30 mouse cellular contexts compared by ENCODE assay signal in the genomic region with DNA sequence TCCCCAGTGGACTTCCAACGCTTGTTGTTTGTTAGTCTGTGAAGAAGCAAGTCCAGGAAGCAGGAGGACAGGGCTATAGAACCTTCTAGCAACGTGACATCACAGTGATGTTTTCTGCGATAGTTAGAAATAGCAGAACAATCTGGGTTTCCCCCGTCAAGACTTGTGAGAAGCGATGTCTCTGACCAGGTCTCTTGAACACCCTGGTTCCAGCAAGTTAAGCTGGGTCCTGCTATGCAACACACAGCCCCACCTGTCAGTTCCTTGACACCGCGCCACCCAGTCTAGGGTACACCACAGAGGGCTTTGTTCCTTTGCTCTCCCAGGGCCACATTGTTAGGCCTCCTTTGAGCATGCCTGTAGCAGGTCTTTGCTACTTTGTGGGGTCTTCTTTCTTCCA. TPM values are rescaled to one million over a fixed set of nuclear protein-coding genes. Genes with fewer than 3 reads are reported as not detected.
DNase-seq lines count a peak whose midpoint lies in the region; ATAC-seq and TF ChIP-seq lines count a peak whose summit lies in the region.
"Had no signal": no experiment of that assay in that cellular context is flagged by ENCODE, and none has a peak within 500 bp of the region (broad histone marks: within the 10 kb centered on the region; RNA-seq: fewer than 3 reads in every experiment).

No protein-coding gene starts in this region.

- intact Hi-C loops in left cerebral cortex, postnatal 36 days (cut with DNase I): no loop called here

- no peak for DNase-seq in kidney, postnatal 0 days (ENCODE audit: low spot score)
- DNase-seq in kidney, adult 18-20 months: no peak
- DNase-seq in B cell, adult 2 months: peak; percentile 33 to 42
- DNase-seq in thymus, postnatal 4 days: peak; percentile 52
- no peak for DNase-seq in embryo, embryonic 10 days (ENCODE audit: low spot score)
- no peak for DNase-seq in left cerebral cortex, postnatal 36 days (ENCODE audit: low spot score in 2 of 2)
- DNase-seq: adrenal gland, postnatal 36 days; cerebellum, adult 18-20 months; cerebellum, postnatal 10 days; forebrain, postnatal 0 days; heart, adult 2 months; heart, postnatal 10 days; kidney, adult 9 months; kidney, postnatal 25 days; left cerebral cortex, postnatal 4 days; lung, embryonic 14.5 days; lung, postnatal 14 days; right cerebral cortex, postnatal 25 days had no signal

- 89% methylated on average over 7 of the region's 7 CpGs for WGBS in kidney, postnatal 0 days

- H3K4me1 ChIP-seq in kidney, postnatal 0 days (replicated peaks; ENCODE audit: insufficient read depth, low read length): peaks cover 31% of the 10 kb centered on the region

- 0 out of 2 replicates have a peak overlapping the region, but pooled peaks have one; percentile 5 for H3K27ac ChIP-seq in kidney, postnatal 0 days
- H3K27ac ChIP-seq: embryonic facial prominence, embryonic 10.5 days; embryonic facial prominence, embryonic 15.5 days; forebrain, embryonic 12.5 days; heart, adult 2 months; heart, embryonic 13.5 days; hindbrain, postnatal 0 days; intestine, embryonic 15.5 days; limb, embryonic 15.5 days; liver, embryonic 14.5 days; midbrain, embryonic 10.5 days; midbrain, embryonic 15.5 days; neural tube, embryonic 15.5 days had no signal

- no peak for TF ChIP-seq CTCF in kidney, postnatal 0 days (IDR thresholded peaks at IDR 0.05; ENCODE audit: low read depth)

- ATAC-seq in kidney, postnatal 0 days (replicated peaks; ENCODE audit: low FRiP score, low read depth): no peak
- ATAC-seq in neutrophil, adult 5-6 weeks (ENCODE audit: extremely low read depth, insufficient number of reproducible peaks, low FRiP score, poor library complexity, severe bottlenecking): peak; percentile 25; the same call in 1 of the 2 replicates
- ATAC-seq: forebrain, postnatal 0 days; hindbrain, postnatal 0 days; intestine, embryonic 15.5 days; midbrain, embryonic 15.5 days had no signal

- no peak overlapping the region for H3K4me2 ChIP-seq in kidney, postnatal 0 days (ENCODE audit: low read length)
- H3K4me2 ChIP-seq: embryonic facial prominence, embryonic 15.5 days; forebrain, embryonic 12.5 days; heart, embryonic 13.5 days; intestine, embryonic 15.5 days; limb, embryonic 15.5 days; lung, embryonic 14.5 days; midbrain, embryonic 15.5 days; neural tube, embryonic 15.5 days had no signal

- no peaks in the 10 kb centered on the region for H3K9me3 ChIP-seq in kidney, postnatal 0 days (replicated peaks; ENCODE audit: low read length)
- H3K9me3 ChIP-seq: embryonic facial prominence, embryonic 10.5 days; embryonic facial prominence, embryonic 15.5 days; forebrain, embryonic 12.5 days; heart, embryonic 13.5 days; intestine, embryonic 15.5 days; limb, embryonic 15.5 days; midbrain, embryonic 10.5 days; midbrain, embryonic 15.5 days; neural tube, embryonic 15.5 days had no signal

- H3K36me3 ChIP-seq in kidney, postnatal 0 days (ENCODE audit: insufficient read depth, low read length): no peaks in the 10 kb centered on the region
- H3K36me3 ChIP-seq: embryonic facial prominence, embryonic 15.5 days; forebrain, embryonic 12.5 days; heart, embryonic 13.5 days; intestine, embryonic 15.5 days; limb, embryonic 15.5 days; midbrain, embryonic 15.5 days; neural tube, embryonic 15.5 days had no signal

- no peaks in the 10 kb centered on the region for H3K27me3 ChIP-seq in kidney, postnatal 0 days (ENCODE audit: insufficient read depth, low read length)
- H3K27me3 ChIP-seq: embryonic facial prominence, embryonic 15.5 days; forebrain, embryonic 12.5 days; heart, embryonic 13.5 days; intestine, embryonic 15.5 days; limb, embryonic 15.5 days; midbrain, embryonic 15.5 days; neural tube, embryonic 15.5 days had no signal

- H3K9ac ChIP-seq in kidney, postnatal 0 days (ENCODE audit: low read depth, low read length): no peak overlapping the region
- H3K9ac ChIP-seq: embryonic facial prominence, embryonic 15.5 days; forebrain, embryonic 12.5 days; forebrain, postnatal 0 days; heart, embryonic 13.5 days; intestine, embryonic 15.5 days; limb, embryonic 15.5 days; liver, embryonic 14.5 days; lung, embryonic 14.5 days; midbrain, embryonic 15.5 days; neural tube, embryonic 15.5 days had no signal

- no peak overlapping the region for H3K4me3 ChIP-seq in kidney, postnatal 0 days (replicated peaks; ENCODE audit: low read depth, low read length)
- H3K4me3 ChIP-seq: embryonic facial prominence, embryonic 10.5 days; embryonic facial prominence, embryonic 15.5 days; forebrain, embryonic 12.5 days; heart, adult 2 months; heart, embryonic 13.5 days; intestine, embryonic 15.5 days; limb, embryonic 15.5 days; midbrain, embryonic 10.5 days; midbrain, embryonic 15.5 days; neural tube, embryonic 15.5 days had no signal

RNA-seq across cellular contexts. Expression of a gene that starts 49.9 kb away (rescaled TPM):
- polyA plus RNA-seq in kidney, postnatal 0 days (2015; fragmentation: Nextera tagmentation; extraction: Ambion mirVana): 31.3 and 36.8 TPM in 2 replicates
- 70.7 and 74.6 TPM in 2 replicates for total RNA-seq in neutrophil, adult 5-6 weeks (2017)
- total RNA-seq in left cerebral cortex, postnatal 36 days (2021): 100 to 1,000 TPM; 333 to 339 TPM

Comparison
In these comparisons a context has a peak if more than half of its experiments do, and no peak if none do; other contexts are left out.
1. DNase-seq: peak in B cell, adult 2 months (2 of 2) and thymus, postnatal 4 days (single experiment); none in kidney, postnatal 0 days (single experiment), kidney, adult 18-20 months (single experiment), embryo, embryonic 10 days (single experiment) and left cerebral cortex, postnatal 36 days (0 of 2).